Comparison of ENCODE assay signal across 8 mouse cellular contexts in genomic region chr4:102480830-102481484, GRCm38 (mm10).
A peak's percentile ranks its signal among the peaks of the same experiment; 100 is the strongest.
DNase-seq lines count a peak whose midpoint lies in the region; ATAC-seq and TF ChIP-seq lines count a peak whose summit lies in the region.

No protein-coding gene starts in this region.

- H3K4me3 ChIP-seq in liver, adult 2 months (ENCODE audit: insufficient read depth, low read depth, low read length) = no peak overlapping the region
- no peak overlapping the region for H3K4me3 ChIP-seq in liver, embryonic 12.5 days

- H3K27ac ChIP-seq in liver, adult 2 months (replicated peaks; ENCODE audit: insufficient read depth, low read depth, low read length) = no peak overlapping the region
- H3K27ac ChIP-seq in liver, embryonic 12.5 days = no peak overlapping the region

- ATAC-seq in liver, embryonic 12.5 days = no peak

- peak; percentile 32; the same call in 1 of the 2 replicates for TF ChIP-seq CTCF in liver, adult 2 months (IDR thresholded peaks at IDR 0.05; ENCODE audit: low read depth, low read length)

- intact Hi-C loops in left cerebral cortex, postnatal 14 days (cut with DNase I) = loop anchor here (2.0 kb wide), 1 partner anchor 254 kb away; no protein-coding TSS in a partner anchor

- no peaks in the 10 kb centered on the region for H3K36me3 ChIP-seq in liver, adult 2 months (ENCODE audit: control insufficient read depth, insufficient read depth, low read length)
- H3K36me3 ChIP-seq in liver, embryonic 12.5 days = no peaks in the 10 kb centered on the region

- H3K4me2 ChIP-seq in liver, embryonic 12.5 days = no peak overlapping the region

- peaks cover 3% of the 10 kb centered on the region; the same call in 1 of the 2 replicates for H3K4me1 ChIP-seq in liver, adult 2 months (ENCODE audit: control insufficient read depth, insufficient read depth, low read length)
- no peaks in the 10 kb centered on the region for H3K4me1 ChIP-seq in liver, embryonic 12.5 days

- WGBS in liver, adult 2 months = 91% methylated on average over 6 of the region's 6 CpGs
- 59% methylated on average over 6 of the region's 6 CpGs for WGBS in liver, embryonic 12.5 days (ENCODE audit: insufficient replicate concordance)

- no peaks in the 10 kb centered on the region for H3K27me3 ChIP-seq in liver, adult 2 months (ENCODE audit: control insufficient read depth, insufficient read depth, low read length)
- no peaks in the 10 kb centered on the region for H3K27me3 ChIP-seq in liver, embryonic 12.5 days (replicated peaks)

- no peaks in the 10 kb centered on the region for H3K79me2 ChIP-seq in liver, adult 2 months (ENCODE audit: control insufficient read depth, insufficient read depth, low read length)

- TF ChIP-seq POLR2A in liver, adult 2 months (IDR thresholded peaks at IDR 0.05; ENCODE audit: extremely low read depth, insufficient read depth, low read length) = no peak

- no peak for DNase-seq in liver, adult 2 months (ENCODE audit: extremely low read depth, low read depth, low spot score)
- DNase-seq in cerebellum, adult 8-10 months = peak; percentile 64
- DNase-seq in frontal cortex, postnatal 25 days (ENCODE audit: low spot score in 2 of 2) = peak; percentile 33 to 36
- DNase-seq in left cerebral cortex, postnatal 14 days (ENCODE audit: low spot score in 2 of 2) = peak; percentile 53 to 64
- DNase-seq in right cerebral cortex, postnatal 25 days = peak; percentile 36
- no peak for DNase-seq in ovary, postnatal 36 days (ENCODE audit: low spot score)
- no peak for DNase-seq in spleen, postnatal 36 days (ENCODE audit: low spot score in 2 of 2)

- no peaks in the 10 kb centered on the region for H3K9me3 ChIP-seq in liver, embryonic 12.5 days (replicated peaks)

- no peak overlapping the region for H3K9ac ChIP-seq in liver, adult 2 months (ENCODE audit: low read depth, low read length)
- H3K9ac ChIP-seq in liver, embryonic 12.5 days = no peak overlapping the region

Comparison
In these comparisons a context has a peak if more than half of its experiments do, and no peak if none do; other contexts are left out.
1. DNase-seq: peak in cerebellum, adult 8-10 months (single experiment), frontal cortex, postnatal 25 days (2 of 2), left cerebral cortex, postnatal 14 days (2 of 2) and right cerebral cortex, postnatal 25 days (single experiment); none in liver, adult 2 months (single experiment), ovary, postnatal 36 days (single experiment) and spleen, postnatal 36 days (0 of 2).